Mouse (Mus musculus): Measurements from ENCODE around the gene Spsb3.

- TF ChIP-seq POLR2A (IDR thresholded peaks at IDR 0.05; ENCODE audit: insufficient read depth, low read depth, low read length) (no peak), CTCF (IDR thresholded peaks at IDR 0.05; ENCODE audit: insufficient read depth, low read depth, low read length) (no peak)
These were observed 27.5 kb downstream of the Spsb3 start for GRCm38 (mm10) chr17:24913984-24914383.
